Mouse (Mus musculus) erythroblast, embryonic 14.5 days (primary cell): ENCODE results near the gene Arhgef28. TPM values are rescaled to one million over a fixed set of nuclear protein-coding genes. Genes with fewer than 3 reads are reported as not detected.
A peak's percentile ranks its signal among the peaks of the same experiment; 100 is the strongest.

ENCODE experiments used
- H3K27me3 ChIP-seq: 2 replicates; pipeline ENCODE4 v1.6.1; 2012; ENCODE audit warnings: inconsistent platforms; ENCODE audit not compliant: control insufficient read depth
- H3K36me3 ChIP-seq: 2 replicates; pipeline ENCODE4 v1.6.1; 2012; ENCODE audit warnings: mild to moderate bottlenecking, inconsistent platforms; ENCODE audit not compliant: control insufficient read depth
- H3K4me1 ChIP-seq: 2 replicates; pipeline ENCODE4 v1.6.1; 2012; ENCODE audit warnings: inconsistent platforms; ENCODE audit not compliant: control insufficient read depth
- H3K4me3 ChIP-seq: replicated peaks from 2 replicates; pipeline ENCODE3; 2012; ENCODE audit warnings: moderate library complexity, mild to moderate bottlenecking, inconsistent platforms
- H3K9me3 ChIP-seq: 2 replicates; pipeline ENCODE4 v1.6.1; 2012; ENCODE audit warnings: low read length, inconsistent platforms, mixed read lengths; ENCODE audit not compliant: control insufficient read depth
- GATA1 ChIP-seq: IDR thresholded peaks from 2 replicates; pipeline ENCODE4 v1.6.1; 2012; ENCODE audit warnings: low read length, inconsistent platforms, mixed read lengths
- TAL1 ChIP-seq: IDR thresholded peaks from 3 replicates; pipeline ENCODE4 v1.6.1; 2012; ENCODE audit warnings: low read length, inconsistent platforms, mixed read lengths
- polyA plus RNA-seq: library from polyadenylated mRNA; stranded (reverse); fragments of >175 nt; gene quantifications from 2 replicates; pipeline ENCODE4 v1.2.3, GENCODE M21; 2012

Gene Arhgef28
- polyA plus RNA-seq, 1 experiment = 0.07 TPM

DNA sequence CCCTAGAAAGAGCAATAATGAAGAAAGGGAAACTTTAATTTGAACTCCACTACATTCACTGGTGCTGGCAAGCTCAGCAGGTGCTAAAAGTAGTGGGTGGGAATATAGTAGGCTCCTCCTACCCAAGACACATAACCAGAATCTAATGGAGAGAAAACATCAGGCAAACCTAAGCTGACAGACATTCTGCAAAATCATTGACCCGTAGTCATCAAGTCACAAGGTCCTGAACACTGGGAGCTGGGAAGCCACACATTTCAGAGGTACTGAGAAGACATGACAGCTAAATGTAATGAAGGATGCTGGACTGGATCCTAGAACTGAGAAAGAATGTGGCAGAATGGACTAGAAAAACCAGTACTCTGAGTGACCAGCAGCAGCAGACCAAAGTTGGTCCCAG, 24.3 kb upstream of the Arhgef28 start:
- H3K4me1 ChIP-seq = no peaks in the 10 kb centered on the region
- H3K9me3 ChIP-seq = no peaks in the 10 kb centered on the region
- H3K27me3 ChIP-seq = no peaks in the 10 kb centered on the region
- no peak overlapping the region for H3K4me3 ChIP-seq
- H3K36me3 ChIP-seq = no peaks in the 10 kb centered on the region
- TF ChIP-seq TAL1 (no peak), GATA1 (no peak)

GRCm38 (mm10) chr13:98226225-98226624, 20.0 kb upstream of the Arhgef28 start:
- no peaks in the 10 kb centered on the region for H3K9me3 ChIP-seq
- TF ChIP-seq TAL1 (no peak), GATA1 (no peak)

DNA sequence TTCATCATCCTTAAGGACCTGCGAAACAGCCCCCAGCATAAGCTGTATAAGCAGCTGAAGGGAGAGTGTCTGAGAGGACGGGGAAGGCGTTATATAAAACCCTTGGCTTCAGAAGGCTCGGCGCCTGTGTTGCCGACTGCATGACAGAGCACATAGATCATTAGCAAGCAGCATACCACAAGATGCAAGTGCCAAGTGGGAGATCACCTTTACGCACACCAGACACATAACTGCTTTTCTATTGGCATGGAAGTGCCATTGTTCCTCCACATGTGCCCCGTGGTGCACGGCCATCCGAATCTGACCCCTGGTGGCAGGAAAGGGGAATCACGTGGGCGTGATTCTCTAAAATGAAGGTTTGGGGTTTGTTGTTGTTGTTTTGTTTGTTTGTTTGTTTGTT, 16.6 kb upstream of the Arhgef28 start:
- Histone ChIP-seq H3K9me3 (no peaks in the 10 kb centered on the region), H3K4me3 (no peak overlapping the region), H3K36me3 (no peaks in the 10 kb centered on the region), H3K27me3 (no peaks in the 10 kb centered on the region), H3K4me1 (no peaks in the 10 kb centered on the region)
- no peak for TF ChIP-seq GATA1
- TF ChIP-seq TAL1 = no peak

More at GRCm38 (mm10) chr13:98226225-98226624, 20.0 kb upstream of the Arhgef28 start:
- Histone ChIP-seq H3K4me1 (no peaks in the 10 kb centered on the region), H3K4me3 (no peak overlapping the region), H3K27me3 (no peaks in the 10 kb centered on the region), H3K36me3 (no peaks in the 10 kb centered on the region)

GRCm38 (mm10) chr13:98210137-98210536, 3.9 kb upstream of the Arhgef28 start:
- Histone ChIP-seq H3K27me3 (peaks cover 47% of the 10 kb centered on the region), H3K4me3 (no peak overlapping the region), H3K4me1 (peaks cover 12% of the 10 kb centered on the region), H3K36me3 (no peaks in the 10 kb centered on the region), H3K9me3 (no peaks in the 10 kb centered on the region)
- TF ChIP-seq TAL1 = no peak
- no peak for TF ChIP-seq GATA1

DNA sequence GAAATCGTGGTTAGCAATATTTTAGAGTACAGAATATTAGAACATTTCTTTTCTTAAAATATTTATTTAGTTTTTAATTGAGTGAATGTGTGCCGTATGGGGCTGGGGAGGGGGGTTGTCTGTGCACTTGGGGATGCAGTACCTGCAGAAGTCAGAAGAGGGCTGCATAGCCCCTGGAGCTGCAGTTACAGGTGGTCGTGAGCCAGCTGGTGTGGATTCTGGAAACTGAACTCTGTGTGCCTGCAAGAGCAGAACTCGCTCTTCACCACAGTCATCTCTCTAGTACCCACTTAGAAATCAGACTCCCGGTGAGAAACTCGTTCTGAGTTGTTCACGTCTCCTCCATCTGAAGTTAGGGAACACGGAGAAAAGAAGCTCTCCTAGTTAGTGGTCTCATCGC, 2.6 kb upstream of the Arhgef28 start:
- H3K36me3 ChIP-seq = no peaks in the 10 kb centered on the region
- peaks cover 53% of the 10 kb centered on the region for H3K27me3 ChIP-seq
- peaks cover 12% of the 10 kb centered on the region for H3K4me1 ChIP-seq
- no peak overlapping the region for H3K4me3 ChIP-seq
- TF ChIP-seq TAL1 = no peak
- TF ChIP-seq GATA1 = no peak
- H3K9me3 ChIP-seq = no peaks in the 10 kb centered on the region

GRCm38 (mm10) chr13:98206546-98206870, 269 bp upstream of the Arhgef28 start:
- H3K4me3 ChIP-seq = peak overlapping the region; percentile 64
- peaks cover 59% of the 10 kb centered on the region for H3K27me3 ChIP-seq
- no peaks in the 10 kb centered on the region for H3K36me3 ChIP-seq
- TF ChIP-seq TAL1 (no peak), GATA1 (no peak)
- peaks cover 12% of the 10 kb centered on the region for H3K4me1 ChIP-seq
- no peaks in the 10 kb centered on the region for H3K9me3 ChIP-seq

DNA sequence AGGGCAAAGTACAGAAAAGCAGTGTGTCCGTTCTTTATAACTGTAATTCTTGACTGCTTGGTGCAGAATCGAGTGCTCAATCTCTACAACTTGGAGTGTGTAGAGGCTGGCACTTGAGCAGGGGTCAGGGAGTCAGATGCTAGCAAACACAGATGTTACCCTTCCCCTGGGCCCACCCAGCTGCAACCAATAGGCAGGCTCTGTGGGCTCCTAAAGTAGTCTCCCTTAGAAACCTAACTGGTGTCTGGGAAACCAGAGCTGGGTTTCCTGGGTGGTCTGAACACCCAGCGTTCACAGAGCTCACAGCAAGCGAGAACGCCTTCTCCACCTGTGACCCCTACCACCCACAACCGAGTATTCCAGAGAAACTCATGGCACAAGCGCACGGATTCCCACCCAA, 1.1 kb downstream of the Arhgef28 start:
- H3K27me3 ChIP-seq = peaks cover 62% of the 10 kb centered on the region
- peak overlapping the region; percentile 64 for H3K4me3 ChIP-seq
- H3K9me3 ChIP-seq = no peaks in the 10 kb centered on the region
- H3K36me3 ChIP-seq = no peaks in the 10 kb centered on the region
- H3K4me1 ChIP-seq = peaks cover 14% of the 10 kb centered on the region
- no peak for TF ChIP-seq TAL1
- no peak for TF ChIP-seq GATA1

GRCm38 (mm10) chr13:98204371-98204770, 1.9 kb downstream of the Arhgef28 start:
- no peak overlapping the region for H3K4me3 ChIP-seq
- H3K4me1 ChIP-seq = peaks cover 14% of the 10 kb centered on the region
- H3K27me3 ChIP-seq = peaks cover 62% of the 10 kb centered on the region
- TF ChIP-seq TAL1 (no peak), GATA1 (no peak)
- H3K9me3 ChIP-seq = no peaks in the 10 kb centered on the region
- H3K36me3 ChIP-seq = no peaks in the 10 kb centered on the region

DNA sequence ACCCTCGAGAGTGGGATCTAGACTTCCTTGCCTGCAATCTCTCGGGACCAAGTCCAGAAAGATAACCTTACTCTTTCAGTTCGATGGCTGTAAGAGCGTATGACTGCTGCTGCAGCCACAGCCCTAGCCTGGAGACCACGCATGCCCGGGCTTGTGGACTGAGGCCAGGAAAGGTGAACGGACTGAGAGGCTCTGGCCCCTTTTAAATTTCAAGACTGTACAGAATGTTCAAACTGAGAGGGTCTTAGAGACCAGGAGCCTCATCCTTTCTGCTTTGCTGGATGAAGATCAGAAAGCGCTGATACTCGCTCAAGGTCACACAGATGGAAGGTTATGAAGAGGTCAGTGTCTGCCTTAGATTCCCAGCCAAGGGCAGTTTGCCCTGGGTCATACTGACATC, 4.8 kb downstream of the Arhgef28 start:
- H3K36me3 ChIP-seq = no peaks in the 10 kb centered on the region
- H3K9me3 ChIP-seq = no peaks in the 10 kb centered on the region
- TF ChIP-seq TAL1 (no peak), GATA1 (no peak)
- H3K4me1 ChIP-seq = peaks cover 11% of the 10 kb centered on the region
- no peak overlapping the region for H3K4me3 ChIP-seq
- peaks cover 41% of the 10 kb centered on the region for H3K27me3 ChIP-seq

DNA sequence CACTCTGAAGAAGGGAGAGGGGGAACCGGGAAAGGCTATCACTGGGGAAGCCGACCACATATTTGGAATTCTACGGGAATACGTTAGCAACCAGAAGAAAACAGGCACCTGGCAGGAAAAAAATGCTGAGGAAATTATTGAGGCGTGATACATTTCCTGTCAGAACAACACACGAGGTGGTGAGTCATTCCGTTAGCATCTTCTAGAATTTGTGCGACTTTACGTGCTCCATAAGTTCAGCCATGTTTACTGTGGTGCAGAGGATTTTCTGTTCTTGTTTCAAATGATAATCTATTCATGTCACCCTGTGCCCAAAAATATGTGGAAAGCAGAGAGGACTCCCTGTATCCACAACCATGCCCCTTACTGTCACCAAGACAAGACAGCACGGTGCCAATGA, 13.6 kb downstream of the Arhgef28 start:
- peaks cover 22% of the 10 kb centered on the region for H3K4me1 ChIP-seq
- TF ChIP-seq TAL1 = no peak
- H3K4me3 ChIP-seq = no peak overlapping the region
- no peaks in the 10 kb centered on the region for H3K27me3 ChIP-seq
- no peaks in the 10 kb centered on the region for H3K9me3 ChIP-seq
- no peaks in the 10 kb centered on the region for H3K36me3 ChIP-seq
